14 mouse cellular contexts compared by ENCODE assay signal in the genomic region with DNA sequence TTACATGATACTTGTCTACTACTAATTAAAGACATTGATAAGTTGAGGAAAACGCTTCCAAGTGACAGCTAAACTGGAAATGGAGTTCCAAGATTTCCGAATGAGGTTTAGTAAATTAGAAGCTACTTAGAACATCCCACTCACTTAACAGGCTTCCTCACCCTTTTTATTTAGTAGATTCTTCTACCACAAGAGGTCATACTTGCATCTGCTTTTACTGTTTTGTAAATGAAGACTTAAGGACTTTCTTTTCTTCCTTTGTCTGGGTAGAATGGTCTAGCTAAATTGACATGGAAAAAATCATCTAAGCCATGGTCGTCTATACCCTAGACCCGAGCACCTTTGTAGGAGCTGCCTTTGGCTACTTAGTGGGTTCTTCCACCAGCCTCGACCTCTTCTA.
DNase-seq lines count a peak whose midpoint lies in the region; ATAC-seq lines count a peak whose summit lies in the region.
"Had no signal": no experiment of that assay in that cellular context is flagged by ENCODE, and none has a peak within 500 bp of the region (broad histone marks: within the 10 kb centered on the region; RNA-seq: fewer than 3 reads in every experiment).

No protein-coding gene starts in this region.

- H3K4me3 ChIP-seq in embryonic facial prominence, embryonic 14.5 days (ENCODE audit: low read depth, low read length): no peak overlapping the region
- H3K4me3 ChIP-seq in embryonic facial prominence, embryonic 10.5 days: no peak overlapping the region
- H3K4me3 ChIP-seq: embryonic facial prominence, embryonic 13.5 days; limb, embryonic 15.5 days had no signal

- H3K4me2 ChIP-seq in embryonic facial prominence, embryonic 14.5 days (ENCODE audit: low read depth, low read length): no peak overlapping the region
- H3K4me2 ChIP-seq: embryonic facial prominence, embryonic 13.5 days; limb, embryonic 15.5 days had no signal

- intact Hi-C loops in left cerebral cortex, postnatal 4 days (cut with DNase I): no loop called here

- H3K9ac ChIP-seq in embryonic facial prominence, embryonic 14.5 days (ENCODE audit: low read depth, low read length): no peak overlapping the region
- H3K9ac ChIP-seq: embryonic facial prominence, embryonic 13.5 days; limb, embryonic 15.5 days had no signal

- WGBS in embryonic facial prominence, embryonic 14.5 days: 63% methylated on average over 5 of the region's 5 CpGs
- WGBS in embryonic facial prominence, embryonic 10.5 days: 68% methylated on average over 5 of the region's 5 CpGs

- peak; percentile 36 for DNase-seq in embryonic facial prominence, embryonic 14.5 days (ENCODE audit: low spot score)
- no peak for DNase-seq in embryonic facial prominence, embryonic 10.5 days (ENCODE audit: low spot score)
- DNase-seq in left cerebral cortex, adult 11 months (ENCODE audit: low spot score): peak; percentile 5
- no peak for DNase-seq in left cerebral cortex, postnatal 4 days
- peak; percentile 82 for DNase-seq in 416B (ENCODE audit: low read depth)
- peak; percentile 28 for DNase-seq in brain, embryonic 18.5 days (ENCODE audit: low read depth, low spot score)
- no peak for DNase-seq in embryo, embryonic 10.5 days (ENCODE audit: low spot score)
- no peak for DNase-seq in kidney, adult 18-20 months
- DNase-seq: adrenal gland, postnatal 14 days; cerebellum, adult 9-11 months; kidney, adult 9 months; lung, postnatal 36 days had no signal

- no peaks in the 10 kb centered on the region for H3K27me3 ChIP-seq in embryonic facial prominence, embryonic 14.5 days (replicated peaks; ENCODE audit: control insufficient read depth, insufficient read depth, low read length)
- no peaks in the 10 kb centered on the region for H3K27me3 ChIP-seq in embryonic facial prominence, embryonic 10.5 days (replicated peaks; ENCODE audit: low read depth, poor library complexity, severe bottlenecking)
- H3K27me3 ChIP-seq: embryonic facial prominence, embryonic 13.5 days; limb, embryonic 15.5 days had no signal

- no peaks in the 10 kb centered on the region for H3K36me3 ChIP-seq in embryonic facial prominence, embryonic 14.5 days (ENCODE audit: control insufficient read depth, insufficient read depth, low read length)
- H3K36me3 ChIP-seq in embryonic facial prominence, embryonic 10.5 days (replicated peaks): no peaks in the 10 kb centered on the region
- H3K36me3 ChIP-seq: embryonic facial prominence, embryonic 13.5 days; limb, embryonic 15.5 days had no signal

- no peaks in the 10 kb centered on the region for H3K4me1 ChIP-seq in embryonic facial prominence, embryonic 14.5 days (ENCODE audit: control insufficient read depth, insufficient read depth, low read length)
- no peaks in the 10 kb centered on the region for H3K4me1 ChIP-seq in embryonic facial prominence, embryonic 10.5 days
- H3K4me1 ChIP-seq: embryonic facial prominence, embryonic 13.5 days; limb, embryonic 15.5 days had no signal

- no peaks in the 10 kb centered on the region for H3K9me3 ChIP-seq in embryonic facial prominence, embryonic 14.5 days (ENCODE audit: control insufficient read depth, low read length)
- H3K9me3 ChIP-seq in embryonic facial prominence, embryonic 10.5 days: no peaks in the 10 kb centered on the region
- H3K9me3 ChIP-seq: embryonic facial prominence, embryonic 13.5 days; limb, embryonic 15.5 days had no signal

- no peak overlapping the region for H3K27ac ChIP-seq in embryonic facial prominence, embryonic 14.5 days (replicated peaks; ENCODE audit: low read depth, low read length)
- no peak overlapping the region for H3K27ac ChIP-seq in embryonic facial prominence, embryonic 10.5 days (replicated peaks)
- H3K27ac ChIP-seq: embryonic facial prominence, embryonic 13.5 days; limb, embryonic 15.5 days had no signal

- ATAC-seq in embryonic facial prominence, embryonic 14.5 days (ENCODE audit: low read depth): no peak

Comparison
In these comparisons a context has a peak if more than half of its experiments do, and no peak if none do; other contexts are left out.
1. DNase-seq: peak in embryonic facial prominence, embryonic 14.5 days (single experiment), left cerebral cortex, adult 11 months (single experiment), 416B (single experiment) and brain, embryonic 18.5 days (single experiment); none in embryonic facial prominence, embryonic 10.5 days (single experiment), left cerebral cortex, postnatal 4 days (single experiment), embryo, embryonic 10.5 days (single experiment) and kidney, adult 18-20 months (single experiment).